Mouse (Mus musculus): ENCODE data around the gene Mapk1ip1l. TPM values are rescaled to one million over a fixed set of nuclear protein-coding genes. Genes with fewer than 3 reads are reported as not detected.

The Mapk1ip1l gene
- polyA plus RNA-seq, 1 experiment: 41.8 TPM

DNA sequence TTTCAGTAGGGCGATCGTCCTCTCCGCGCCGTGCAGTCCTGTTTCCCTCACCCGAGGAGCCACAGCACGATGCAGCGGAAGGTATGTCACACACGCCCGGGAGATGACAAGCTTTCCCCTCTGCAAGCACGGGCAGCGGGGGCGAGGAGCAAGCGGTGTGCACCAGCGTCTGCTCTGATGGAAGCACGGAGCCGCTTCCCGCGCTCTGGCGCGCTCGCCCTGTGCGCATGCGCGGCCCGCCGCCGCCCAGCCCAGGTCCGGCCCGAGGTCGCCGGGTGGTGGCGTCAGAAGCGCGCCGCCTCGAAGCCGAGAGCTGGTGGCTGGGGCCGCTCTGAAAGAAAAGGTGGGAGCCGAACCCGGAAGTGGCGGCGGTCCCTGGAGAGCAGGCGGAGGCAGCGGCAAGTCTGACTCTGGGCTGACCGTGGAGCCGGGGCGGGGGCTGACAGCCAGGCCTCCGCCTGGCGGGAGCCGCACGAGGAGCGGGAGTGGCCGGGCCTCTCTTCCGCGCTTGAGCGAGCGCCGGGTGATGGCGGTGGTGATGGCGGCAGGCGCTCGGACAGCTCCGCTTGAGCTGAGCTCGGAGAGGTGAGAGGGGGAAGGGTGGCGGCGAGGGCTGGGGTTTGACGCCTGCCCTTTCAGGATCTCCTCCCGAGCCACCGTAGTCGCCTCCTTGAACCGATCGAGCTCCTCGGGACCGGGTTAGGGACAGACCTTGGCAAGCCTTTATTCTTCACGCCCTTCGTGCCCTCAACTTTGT is 21.3 kb upstream of the Mapk1ip1l start, which contains the start of the genes Wdhd1 and Socs4:
TSS of gene Wdhd1 (minus strand) at position 221 of the 757 bp plus-strand sequence.
TSS of gene Socs4 (plus strand) at position 295 of the 757 bp plus-strand sequence.
- H3K4me1 ChIP-seq (ENCODE audit: control insufficient read depth, insufficient read depth, low read length): no peaks in the 10 kb centered on the region
- DNase-seq: peak; percentile 94
- WGBS: under 1% methylated on average over 77 of the region's 77 CpGs
- peak; percentile 65; the same call in 1 of the 2 replicates for TF ChIP-seq POLR2A (IDR thresholded peaks at IDR 0.05; ENCODE audit: borderline replicate concordance, extremely low read depth, low read depth, low read length)
- TF ChIP-seq CTCF (IDR thresholded peaks at IDR 0.05; ENCODE audit: insufficient read depth, low read length): no peak
- peak within 1 kb of the TSS; percentile 93 for H3K4me3 ChIP-seq (replicated peaks; ENCODE audit: extremely low read depth, low read depth, low read length)

DNA sequence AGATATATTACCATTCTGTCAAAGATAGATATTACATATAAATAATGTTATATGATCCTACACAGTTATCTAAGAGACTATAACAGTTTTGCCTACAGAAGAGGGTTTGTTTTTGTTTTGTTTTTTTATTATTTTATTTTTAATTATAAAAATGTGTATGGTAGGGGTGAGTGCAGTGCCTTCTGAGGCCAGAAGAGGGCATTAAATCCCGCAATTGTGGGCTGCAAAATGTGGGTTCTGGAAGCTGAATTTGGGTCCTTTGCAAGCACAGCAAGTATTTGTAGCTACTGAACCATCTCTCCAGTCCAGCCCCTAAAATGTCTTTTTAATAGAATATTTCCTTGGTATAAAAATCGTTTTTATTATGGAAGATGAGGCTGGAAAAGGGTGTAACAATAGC is 19.0 kb upstream of the Mapk1ip1l start:
- H3K4me1 ChIP-seq (ENCODE audit: control insufficient read depth, insufficient read depth, low read length): no peaks in the 10 kb centered on the region
- no peak for DNase-seq
- no peak overlapping the region for H3K4me3 ChIP-seq (replicated peaks; ENCODE audit: extremely low read depth, low read depth, low read length)
- no peak for TF ChIP-seq CTCF (IDR thresholded peaks at IDR 0.05; ENCODE audit: insufficient read depth, low read length)
- no peak for TF ChIP-seq POLR2A (IDR thresholded peaks at IDR 0.05; ENCODE audit: borderline replicate concordance, extremely low read depth, low read depth, low read length)
- 86% methylated on average over 2 of the region's 2 CpGs for WGBS

DNA sequence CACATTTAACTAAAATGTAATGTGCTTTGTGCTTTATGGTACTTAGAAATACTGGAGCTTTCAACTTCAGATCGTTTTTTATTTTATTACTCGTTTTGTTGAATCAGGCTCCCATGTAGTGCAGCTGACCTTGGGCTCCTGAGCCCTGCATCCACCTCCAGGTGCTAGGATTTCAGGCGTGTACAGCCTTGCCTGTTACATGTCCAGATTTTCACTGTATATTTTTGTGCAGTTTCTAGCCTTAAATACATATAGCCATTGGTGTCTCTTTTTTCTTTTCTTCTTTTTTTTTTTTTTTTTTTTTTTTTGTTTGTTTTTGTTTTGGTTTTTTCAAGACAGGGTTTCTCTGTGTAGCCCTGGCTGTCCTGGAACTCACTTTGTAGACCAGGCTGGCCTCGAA is 16.5 kb upstream of the Mapk1ip1l start:
- no peak overlapping the region for H3K4me3 ChIP-seq (replicated peaks; ENCODE audit: extremely low read depth, low read depth, low read length)
- WGBS: 93% methylated on average over 4 of the region's 4 CpGs
- H3K4me1 ChIP-seq (ENCODE audit: control insufficient read depth, insufficient read depth, low read length): no peaks in the 10 kb centered on the region; the same call in 1 of the 2 replicates
- DNase-seq: no peak
- TF ChIP-seq POLR2A (IDR thresholded peaks at IDR 0.05; ENCODE audit: borderline replicate concordance, extremely low read depth, low read depth, low read length): no peak
- TF ChIP-seq CTCF (IDR thresholded peaks at IDR 0.05; ENCODE audit: insufficient read depth, low read length): no peak

DNA sequence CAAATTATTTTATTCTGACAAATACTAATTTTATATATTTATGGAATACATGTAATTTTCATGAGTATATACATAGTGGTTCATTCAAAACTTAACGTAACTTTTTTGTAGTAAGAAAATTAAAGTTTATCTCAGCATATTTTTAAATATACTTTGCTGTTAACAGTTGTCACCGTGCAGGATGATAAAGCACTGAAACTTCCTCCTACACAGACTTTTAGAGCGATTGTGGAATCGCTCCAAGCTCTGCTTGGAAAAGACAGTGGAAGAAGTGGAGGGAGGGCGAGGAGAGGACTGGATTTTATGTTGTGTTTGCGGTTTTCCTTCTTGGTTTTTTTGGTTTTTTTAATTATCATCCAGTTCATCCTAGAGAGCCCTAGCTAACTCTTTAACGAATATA is 14.5 kb upstream of the Mapk1ip1l start:
- DNase-seq: no peak
- TF ChIP-seq CTCF (IDR thresholded peaks at IDR 0.05; ENCODE audit: insufficient read depth, low read length): no peak
- TF ChIP-seq POLR2A (IDR thresholded peaks at IDR 0.05; ENCODE audit: borderline replicate concordance, extremely low read depth, low read depth, low read length): no peak
- WGBS: 32% methylated on average over 7 of the region's 7 CpGs
- Histone ChIP-seq H3K4me3 (replicated peaks; ENCODE audit: extremely low read depth, low read depth, low read length) (no peak overlapping the region), H3K4me1 (ENCODE audit: control insufficient read depth, insufficient read depth, low read length) (no peaks in the 10 kb centered on the region; the same call in 1 of the 2 replicates)

DNA sequence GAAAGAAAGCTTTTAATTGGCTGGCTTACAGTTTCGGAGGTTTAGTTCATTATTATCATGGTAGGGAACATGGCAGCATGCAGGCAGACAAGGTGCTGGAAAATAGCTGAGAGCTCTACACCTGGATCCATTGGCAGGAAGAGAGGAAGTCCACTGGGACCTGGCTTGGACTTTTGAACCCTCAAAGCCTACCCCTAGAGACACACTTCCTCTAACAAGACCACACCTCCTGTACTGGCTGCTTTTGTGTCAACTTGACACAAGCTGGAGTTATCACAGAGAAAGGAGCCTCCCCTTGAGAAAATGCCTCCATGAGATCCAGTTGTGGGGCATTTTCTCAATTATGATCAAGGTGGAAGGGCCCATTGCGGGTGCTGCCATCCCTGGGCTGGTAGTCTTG is 12.8 kb upstream of the Mapk1ip1l start:
- TF ChIP-seq CTCF (IDR thresholded peaks at IDR 0.05; ENCODE audit: insufficient read depth, low read length) (no peak), POLR2A (IDR thresholded peaks at IDR 0.05; ENCODE audit: borderline replicate concordance, extremely low read depth, low read depth, low read length) (no peak)
- WGBS: 97% methylated on average over 2 of the region's 2 CpGs
- Histone ChIP-seq H3K4me3 (replicated peaks; ENCODE audit: extremely low read depth, low read depth, low read length) (no peak overlapping the region), H3K4me1 (ENCODE audit: control insufficient read depth, insufficient read depth, low read length) (no peaks in the 10 kb centered on the region; the same call in 1 of the 2 replicates)
- DNase-seq: no peak

DNA sequence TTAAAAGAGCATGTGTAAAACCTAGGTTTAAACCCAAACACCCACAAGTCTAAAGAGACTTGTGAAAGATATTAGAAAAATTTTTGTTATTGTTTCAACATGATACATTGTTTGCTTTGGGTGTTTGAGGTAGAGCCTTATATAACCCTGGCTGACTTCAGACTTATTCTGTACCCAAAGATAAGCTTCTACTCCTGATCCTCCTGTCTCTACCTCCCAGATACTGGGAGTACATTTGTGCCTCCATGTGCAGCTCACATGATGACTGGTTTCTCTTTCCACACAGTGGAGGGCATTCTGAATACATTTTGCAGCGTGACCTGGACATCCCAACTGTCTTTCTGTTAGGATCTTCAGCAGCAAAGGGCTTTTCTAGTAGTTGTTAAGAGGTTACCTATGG is 11.9 kb upstream of the Mapk1ip1l start:
- 65% methylated on average over 1 of the region's 1 CpGs for WGBS
- DNase-seq: no peak
- Histone ChIP-seq H3K4me3 (replicated peaks; ENCODE audit: extremely low read depth, low read depth, low read length) (no peak overlapping the region), H3K4me1 (ENCODE audit: control insufficient read depth, insufficient read depth, low read length) (no peaks in the 10 kb centered on the region; the same call in 1 of the 2 replicates)
- no peak for TF ChIP-seq POLR2A (IDR thresholded peaks at IDR 0.05; ENCODE audit: borderline replicate concordance, extremely low read depth, low read depth, low read length)
- TF ChIP-seq CTCF (IDR thresholded peaks at IDR 0.05; ENCODE audit: insufficient read depth, low read length): no peak

DNA sequence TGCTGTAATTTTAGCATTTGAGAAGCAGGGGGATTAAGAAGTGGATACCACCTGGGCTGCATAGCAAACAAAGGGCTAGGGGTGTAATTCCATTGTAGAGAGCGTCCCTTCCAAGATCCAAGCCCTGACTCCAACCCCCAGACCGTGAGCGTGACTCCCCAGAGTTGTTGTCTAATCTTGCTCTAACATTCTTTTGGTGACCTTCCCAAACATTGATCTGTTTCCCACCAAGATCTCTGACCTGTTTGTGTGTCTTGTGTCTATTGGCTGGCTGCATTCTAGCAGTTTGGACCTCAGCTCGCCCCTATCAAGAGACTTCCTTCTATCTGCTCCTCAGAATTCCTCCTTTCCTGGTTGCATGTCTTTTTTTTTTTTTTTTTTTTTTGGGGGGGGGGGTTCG is 11.0 kb upstream of the Mapk1ip1l start:
- no peak overlapping the region for H3K4me3 ChIP-seq (replicated peaks; ENCODE audit: extremely low read depth, low read depth, low read length)
- no peaks in the 10 kb centered on the region; the same call in 1 of the 2 replicates for H3K4me1 ChIP-seq (ENCODE audit: control insufficient read depth, insufficient read depth, low read length)
- DNase-seq: no peak
- TF ChIP-seq POLR2A (IDR thresholded peaks at IDR 0.05; ENCODE audit: borderline replicate concordance, extremely low read depth, low read depth, low read length): no peak
- TF ChIP-seq CTCF (IDR thresholded peaks at IDR 0.05; ENCODE audit: insufficient read depth, low read length): no peak
- WGBS: 90% methylated on average over 4 of the region's 5 CpGs

DNA sequence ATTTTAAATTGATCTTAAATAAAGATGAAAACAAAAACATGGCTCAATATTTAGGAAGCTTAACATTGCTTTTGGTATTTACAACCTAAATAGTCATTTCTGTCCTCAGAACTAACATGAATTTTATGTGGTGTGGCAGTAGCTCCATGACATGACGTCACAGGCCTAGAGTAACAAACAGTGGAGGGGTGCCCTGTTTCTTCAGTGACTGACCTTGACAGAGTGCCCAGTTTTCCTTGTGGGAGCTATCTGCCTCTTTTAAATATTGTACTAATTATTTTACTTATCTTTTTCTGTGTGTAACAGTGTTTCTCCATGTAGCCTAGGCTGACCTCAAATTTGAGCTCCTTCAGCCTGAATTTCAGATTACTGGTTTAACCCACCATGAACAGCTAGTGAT is 6.3 kb upstream of the Mapk1ip1l start:
- WGBS: 71% methylated on average over 1 of the region's 1 CpGs
- H3K4me3 ChIP-seq (replicated peaks; ENCODE audit: extremely low read depth, low read depth, low read length): no peak overlapping the region
- no peaks in the 10 kb centered on the region for H3K4me1 ChIP-seq (ENCODE audit: control insufficient read depth, insufficient read depth, low read length)
- no peak for DNase-seq
- TF ChIP-seq POLR2A (IDR thresholded peaks at IDR 0.05; ENCODE audit: borderline replicate concordance, extremely low read depth, low read depth, low read length): no peak

DNA sequence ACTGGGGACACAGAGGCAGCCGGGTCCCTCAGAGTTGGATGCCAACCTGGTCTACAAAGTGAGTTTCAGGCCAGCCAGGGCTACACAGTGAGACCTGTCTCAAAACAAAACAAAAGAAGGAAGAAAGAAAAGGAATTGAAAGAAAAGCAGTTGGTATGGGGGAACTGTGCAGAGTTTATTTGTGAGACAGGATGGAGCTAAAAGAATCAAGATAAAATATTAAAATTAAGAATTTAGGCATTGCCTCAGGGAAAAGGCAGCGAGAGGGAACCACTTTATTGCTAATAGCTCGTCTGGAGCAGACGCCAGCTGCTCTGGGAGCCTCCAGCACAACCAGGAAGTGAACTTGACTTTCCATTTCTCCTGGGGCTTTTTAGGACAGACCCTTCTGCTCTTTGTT is 3.9 kb upstream of the Mapk1ip1l start:
- DNase-seq: no peak
- TF ChIP-seq CTCF (IDR thresholded peaks at IDR 0.05; ENCODE audit: insufficient read depth, low read length) (no peak), POLR2A (IDR thresholded peaks at IDR 0.05; ENCODE audit: borderline replicate concordance, extremely low read depth, low read depth, low read length) (no peak)
- WGBS: 62% methylated on average over 4 of the region's 4 CpGs
- Histone ChIP-seq H3K4me3 (replicated peaks; ENCODE audit: extremely low read depth, low read depth, low read length) (no peak overlapping the region), H3K4me1 (ENCODE audit: control insufficient read depth, insufficient read depth, low read length) (peaks cover 3% of the 10 kb centered on the region)

DNA sequence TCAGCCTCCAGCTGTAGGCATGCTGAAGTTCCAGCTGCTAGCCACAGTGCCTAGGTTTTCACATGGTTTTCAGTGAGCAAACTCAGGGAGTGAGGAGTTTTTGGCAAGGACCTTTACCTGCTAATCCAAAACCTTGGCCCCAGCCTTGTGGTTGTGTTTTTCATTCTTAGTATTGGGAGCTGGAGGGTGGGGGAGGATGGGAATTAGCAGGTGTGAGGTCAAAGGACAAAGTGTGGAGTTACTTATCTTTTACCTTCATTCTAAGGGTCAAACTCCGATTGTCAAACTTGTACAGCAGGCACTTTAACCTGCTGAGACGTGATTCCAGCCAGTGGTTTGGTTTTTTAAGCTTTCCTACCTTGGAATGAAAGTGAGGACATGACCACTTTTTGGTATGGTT is 1.8 kb upstream of the Mapk1ip1l start:
- H3K4me3 ChIP-seq (replicated peaks; ENCODE audit: extremely low read depth, low read depth, low read length): no peak overlapping the region
- no peak for DNase-seq
- H3K4me1 ChIP-seq (ENCODE audit: control insufficient read depth, insufficient read depth, low read length): peaks cover 11% of the 10 kb centered on the region
- WGBS: 65% methylated on average over 2 of the region's 2 CpGs
- TF ChIP-seq POLR2A (IDR thresholded peaks at IDR 0.05; ENCODE audit: borderline replicate concordance, extremely low read depth, low read depth, low read length) (no peak), CTCF (IDR thresholded peaks at IDR 0.05; ENCODE audit: insufficient read depth, low read length) (no peak)

All from lung, adult 2 months (tissue).